Mouse (Mus musculus) megakaryocyte, embryonic 14.5 days (primary cell): Measurements from ENCODE around the gene Sftpa1.

Experiments used
- FLI1 ChIP-seq: IDR thresholded peaks from 2 replicates; pipeline ENCODE4 v1.6.1; 2012; ENCODE audit warnings: low read length, inconsistent platforms, mixed read lengths
- GATA1 ChIP-seq: IDR thresholded peaks from 3 replicates; pipeline ENCODE4 v1.6.1; 2012; ENCODE audit warnings: mixed read lengths, low read length, inconsistent platforms, borderline replicate concordance

- TF ChIP-seq GATA1 (no peak), FLI1 (no peak)
These were observed 18.6 kb upstream of the Sftpa1 start for GRCm38 (mm10) chr14:41112944-41113343.
